Mouse (Mus musculus): ENCODE data around the gene Zfp60. TPM values are rescaled to one million over a fixed set of nuclear protein-coding genes. Genes with fewer than 3 reads are reported as not detected.
A peak's percentile ranks its signal among the peaks of the same experiment; 100 is the strongest.

Gene Zfp60
- 2.0 TPM for polyA plus RNA-seq (2012; fragmentation: generic; extraction: Trizol)

DNA sequence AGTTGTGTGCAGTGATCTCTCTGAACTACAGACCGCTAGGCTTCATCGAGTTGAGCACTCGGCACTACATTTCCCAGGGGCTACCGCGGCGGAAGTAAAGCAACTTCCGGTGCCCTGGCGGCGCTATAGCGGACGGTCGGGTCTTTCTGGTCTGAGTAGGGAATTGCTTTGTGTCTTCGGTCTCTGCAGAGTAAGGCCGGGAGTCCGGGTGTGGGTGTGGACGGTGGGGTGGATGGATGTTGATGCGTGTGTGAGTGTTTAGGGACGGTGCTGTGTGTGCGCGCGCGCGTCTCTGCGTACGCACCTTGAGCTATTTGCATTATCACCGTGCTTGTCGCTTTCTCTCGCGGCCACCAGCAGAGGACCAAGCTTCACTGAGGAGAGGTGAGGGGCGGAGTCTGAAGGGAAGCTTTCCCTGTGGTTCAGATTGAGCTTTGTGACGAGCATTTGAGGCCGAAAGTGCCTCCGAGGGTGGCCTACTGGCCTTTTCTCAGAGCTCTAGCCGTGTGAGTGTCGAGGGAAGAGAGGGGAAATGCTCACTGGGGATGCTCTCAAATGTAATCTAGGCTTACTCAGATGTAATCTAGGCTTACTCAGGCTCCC lies at the start of gene Zfp60:
Zfp60 (plus strand) TSS at position 109 of the 603 bp plus-strand sequence.
- Histone ChIP-seq H3K27me3 (ENCODE audit: control insufficient read depth, insufficient read depth, insufficient read length) (no peaks in the 10 kb centered on the region), H3K36me3 (ENCODE audit: control insufficient read depth, insufficient read depth) (no peaks in the 10 kb centered on the region), H3ac (ENCODE audit: control insufficient read depth, insufficient read length) (peak within 1 kb of the TSS; percentile 77), H3K79me2 (ENCODE audit: control insufficient read depth, insufficient read depth) (peaks cover 45% of the 10 kb centered on the region), H3K4me3 (peak within 1 kb of the TSS; percentile 61), H3K4me2 (ENCODE audit: low read depth) (peak within 1 kb of the TSS; percentile 75)
- TF ChIP-seq POLR2A (IDR thresholded peaks at IDR 0.05; ENCODE audit: insufficient read length, low read depth) (peak; percentile 69), E2F4 (IDR thresholded peaks at IDR 0.05; ENCODE audit: insufficient read depth) (no peak), POLR2AphosphoS2 (IDR thresholded peaks at IDR 0.05; ENCODE audit: insufficient read length, low read depth) (peak; percentile 71), SRF (IDR thresholded peaks at IDR 0.05; ENCODE audit: control insufficient read depth, insufficient read length, low read depth) (peak; percentile 8)

DNA sequence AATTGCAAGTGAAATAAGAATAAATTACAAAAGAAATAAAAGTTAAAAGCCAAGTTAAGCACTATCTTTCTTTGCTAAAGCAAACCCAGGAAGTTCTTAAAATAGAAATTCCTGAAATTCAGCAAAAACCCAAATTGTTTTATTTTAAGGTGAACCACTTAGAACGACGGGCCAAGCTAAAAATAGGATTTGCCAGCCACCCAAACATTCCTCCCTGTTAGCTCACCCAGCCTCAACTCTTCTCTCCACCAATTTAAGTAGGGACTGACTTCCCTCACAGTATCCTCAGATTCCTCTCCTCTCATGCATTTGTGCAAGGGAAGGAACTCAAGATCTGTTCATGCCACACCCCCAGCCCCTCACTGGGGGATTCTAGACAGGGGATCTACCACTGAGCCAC lies 48.0 kb upstream of the Zfp60 start:
- Histone ChIP-seq H3K4me2 (ENCODE audit: low read depth) (peak overlapping the region; percentile 42), H3ac (ENCODE audit: control insufficient read depth, insufficient read length) (no peak overlapping the region), H3K27me3 (ENCODE audit: control insufficient read depth, insufficient read depth, insufficient read length) (no peaks in the 10 kb centered on the region), H3K36me3 (ENCODE audit: control insufficient read depth, insufficient read depth) (no peaks in the 10 kb centered on the region), H3K4me3 (no peak overlapping the region), H3K79me2 (ENCODE audit: control insufficient read depth, insufficient read depth) (no peaks in the 10 kb centered on the region)
- TF ChIP-seq TCF12 (IDR thresholded peaks at IDR 0.05; ENCODE audit: insufficient read depth, poor library complexity, severe bottlenecking) (no peak), SRF (IDR thresholded peaks at IDR 0.05; ENCODE audit: control insufficient read depth, insufficient read length, low read depth) (no peak), E2F4 (IDR thresholded peaks at IDR 0.05; ENCODE audit: insufficient read depth) (no peak), MYOG (IDR thresholded peaks at IDR 0.05; ENCODE audit: control insufficient read depth in 1 of 3, insufficient read depth in 1 of 3, insufficient read length in 2 of 3, low read depth in 2 of 3) (no peak), POLR2AphosphoS2 (IDR thresholded peaks at IDR 0.05; ENCODE audit: insufficient read length, low read depth) (no peak), POLR2A (IDR thresholded peaks at IDR 0.05; ENCODE audit: insufficient read length, low read depth) (no peak), MAX (IDR thresholded peaks at IDR 0.05; ENCODE audit: low read depth) (no peak), REST (IDR thresholded peaks at IDR 0.05; ENCODE audit: insufficient read depth, insufficient read length) (no peak), MYOD1 (IDR thresholded peaks at IDR 0.05; ENCODE audit: control insufficient read depth in 1 of 3, insufficient read length in 2 of 3, low read depth in 2 of 3) (no peak), TCF3 (IDR thresholded peaks at IDR 0.05; ENCODE audit: insufficient read length, low read depth) (no peak), CEBPB (IDR thresholded peaks at IDR 0.05; ENCODE audit: insufficient read depth, poor library complexity, severe bottlenecking) (no peak), USF1 (IDR thresholded peaks at IDR 0.05; ENCODE audit: low read depth) (no peak)

DNA sequence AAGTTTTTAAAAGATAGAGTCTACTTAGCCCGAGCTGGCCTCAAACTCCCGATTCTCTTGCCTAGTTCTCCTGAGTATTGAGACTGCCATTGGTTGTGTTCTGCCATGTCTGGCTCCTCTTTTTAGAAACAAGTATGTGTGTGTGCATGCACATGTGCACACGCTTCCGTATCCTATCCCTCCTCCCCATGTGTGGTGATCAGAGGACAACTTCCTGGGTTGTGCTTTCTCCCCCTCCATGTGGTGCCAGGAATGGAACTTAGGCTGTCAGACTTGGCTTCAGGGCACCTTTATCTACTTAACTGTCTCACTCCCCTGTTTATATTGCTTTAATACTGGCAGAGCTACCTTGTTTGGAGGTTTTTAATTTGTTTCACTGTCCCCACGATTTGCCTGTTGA lies 46.0 kb upstream of the Zfp60 start:
- Histone ChIP-seq H3K27me3 (ENCODE audit: control insufficient read depth, insufficient read depth, insufficient read length) (no peaks in the 10 kb centered on the region), H3K4me3 (no peak overlapping the region), H3K79me2 (ENCODE audit: control insufficient read depth, insufficient read depth) (no peaks in the 10 kb centered on the region), H3ac (ENCODE audit: control insufficient read depth, insufficient read length) (no peak overlapping the region), H3K4me2 (ENCODE audit: low read depth) (peak overlapping the region; percentile 73), H3K36me3 (ENCODE audit: control insufficient read depth, insufficient read depth) (no peaks in the 10 kb centered on the region)
- TF ChIP-seq TCF3 (IDR thresholded peaks at IDR 0.05; ENCODE audit: insufficient read length, low read depth): no peak
- TF ChIP-seq USF1 (IDR thresholded peaks at IDR 0.05; ENCODE audit: low read depth): no peak
- no peak for TF ChIP-seq POLR2A (IDR thresholded peaks at IDR 0.05; ENCODE audit: insufficient read length, low read depth)
- no peak for TF ChIP-seq REST (IDR thresholded peaks at IDR 0.05; ENCODE audit: insufficient read depth, insufficient read length)
- no peak for TF ChIP-seq MAX (IDR thresholded peaks at IDR 0.05; ENCODE audit: low read depth)
- TF ChIP-seq POLR2AphosphoS2 (IDR thresholded peaks at IDR 0.05; ENCODE audit: insufficient read length, low read depth): no peak
- TF ChIP-seq E2F4 (IDR thresholded peaks at IDR 0.05; ENCODE audit: insufficient read depth): no peak

DNA sequence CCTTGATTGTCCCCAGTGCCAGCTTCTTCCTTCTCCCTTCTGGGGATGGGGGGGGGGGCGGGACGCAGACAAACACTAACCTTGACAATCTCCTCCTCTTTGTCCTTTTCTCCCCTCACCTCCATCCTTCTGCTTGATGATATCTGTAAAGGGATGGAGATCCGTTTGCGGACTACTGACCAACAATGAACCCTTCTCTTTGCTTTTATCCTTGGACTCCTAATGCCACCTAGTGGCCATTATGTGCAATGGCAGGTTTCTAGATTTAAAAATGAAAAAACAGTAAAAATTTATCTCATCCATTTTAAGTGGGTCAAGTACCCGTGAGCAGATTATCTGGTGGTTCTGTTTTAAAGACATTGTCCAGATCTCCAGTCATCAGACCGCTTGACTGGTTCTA lies 45.5 kb upstream of the Zfp60 start:
- Histone ChIP-seq H3K4me3 (no peak overlapping the region), H3K36me3 (ENCODE audit: control insufficient read depth, insufficient read depth) (no peaks in the 10 kb centered on the region), H3K79me2 (ENCODE audit: control insufficient read depth, insufficient read depth) (no peaks in the 10 kb centered on the region), H3K27me3 (ENCODE audit: control insufficient read depth, insufficient read depth, insufficient read length) (no peaks in the 10 kb centered on the region), H3ac (ENCODE audit: control insufficient read depth, insufficient read length) (no peak overlapping the region), H3K4me2 (ENCODE audit: low read depth) (peak overlapping the region; percentile 73)
- no peak for TF ChIP-seq MYOD1 (IDR thresholded peaks at IDR 0.05; ENCODE audit: control insufficient read depth in 1 of 3, insufficient read length in 2 of 3, low read depth in 2 of 3)
- no peak for TF ChIP-seq E2F4 (IDR thresholded peaks at IDR 0.05; ENCODE audit: insufficient read depth)
- TF ChIP-seq CEBPB (IDR thresholded peaks at IDR 0.05; ENCODE audit: insufficient read depth, poor library complexity, severe bottlenecking): no peak
- no peak for TF ChIP-seq TCF12 (IDR thresholded peaks at IDR 0.05; ENCODE audit: insufficient read depth, poor library complexity, severe bottlenecking)
- TF ChIP-seq TCF3 (IDR thresholded peaks at IDR 0.05; ENCODE audit: insufficient read length, low read depth): no peak
- TF ChIP-seq MYOG (IDR thresholded peaks at IDR 0.05; ENCODE audit: control insufficient read depth in 1 of 3, insufficient read depth in 1 of 3, insufficient read length in 2 of 3, low read depth in 2 of 3): no peak
- no peak for TF ChIP-seq REST (IDR thresholded peaks at IDR 0.05; ENCODE audit: insufficient read depth, insufficient read length)
- no peak for TF ChIP-seq SRF (IDR thresholded peaks at IDR 0.05; ENCODE audit: control insufficient read depth, insufficient read length, low read depth)
- TF ChIP-seq POLR2A (IDR thresholded peaks at IDR 0.05; ENCODE audit: insufficient read length, low read depth): no peak
- no peak for TF ChIP-seq MAX (IDR thresholded peaks at IDR 0.05; ENCODE audit: low read depth)
- no peak for TF ChIP-seq POLR2AphosphoS2 (IDR thresholded peaks at IDR 0.05; ENCODE audit: insufficient read length, low read depth)
- no peak for TF ChIP-seq USF1 (IDR thresholded peaks at IDR 0.05; ENCODE audit: low read depth)

DNA sequence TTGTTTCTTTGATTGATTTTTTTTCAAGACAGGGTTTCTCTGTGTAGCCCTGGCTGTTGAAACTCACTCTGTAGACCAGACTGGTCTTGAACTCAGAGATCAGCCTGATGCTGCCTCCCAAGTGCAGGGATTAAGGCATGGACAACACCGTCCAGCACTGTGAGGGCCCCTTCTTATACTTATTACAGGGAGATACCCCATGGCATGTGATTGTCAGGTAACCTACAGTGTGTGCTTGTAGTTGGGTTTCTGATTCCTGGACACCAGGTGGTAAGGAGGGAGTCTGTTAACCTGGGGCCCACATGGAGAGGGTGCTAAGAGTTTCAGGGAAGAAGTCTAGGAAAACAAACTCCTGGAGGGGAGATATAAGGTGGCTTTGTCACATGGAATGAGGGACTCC lies 44.1 kb upstream of the Zfp60 start:
- Histone ChIP-seq H3ac (ENCODE audit: control insufficient read depth, insufficient read length) (no peak overlapping the region), H3K4me3 (no peak overlapping the region), H3K36me3 (ENCODE audit: control insufficient read depth, insufficient read depth) (no peaks in the 10 kb centered on the region), H3K79me2 (ENCODE audit: control insufficient read depth, insufficient read depth) (no peaks in the 10 kb centered on the region), H3K27me3 (ENCODE audit: control insufficient read depth, insufficient read depth, insufficient read length) (no peaks in the 10 kb centered on the region), H3K4me2 (ENCODE audit: low read depth) (no peak overlapping the region)
- TF ChIP-seq REST (IDR thresholded peaks at IDR 0.05; ENCODE audit: insufficient read depth, insufficient read length): no peak
- TF ChIP-seq MAX (IDR thresholded peaks at IDR 0.05; ENCODE audit: low read depth): no peak
- TF ChIP-seq MYOD1 (IDR thresholded peaks at IDR 0.05; ENCODE audit: control insufficient read depth in 1 of 3, insufficient read length in 2 of 3, low read depth in 2 of 3): no peak

Measured in myocyte (in vitro differentiated cells).